ENCODE assay signal across 17 mouse cellular contexts in the genomic region with DNA sequence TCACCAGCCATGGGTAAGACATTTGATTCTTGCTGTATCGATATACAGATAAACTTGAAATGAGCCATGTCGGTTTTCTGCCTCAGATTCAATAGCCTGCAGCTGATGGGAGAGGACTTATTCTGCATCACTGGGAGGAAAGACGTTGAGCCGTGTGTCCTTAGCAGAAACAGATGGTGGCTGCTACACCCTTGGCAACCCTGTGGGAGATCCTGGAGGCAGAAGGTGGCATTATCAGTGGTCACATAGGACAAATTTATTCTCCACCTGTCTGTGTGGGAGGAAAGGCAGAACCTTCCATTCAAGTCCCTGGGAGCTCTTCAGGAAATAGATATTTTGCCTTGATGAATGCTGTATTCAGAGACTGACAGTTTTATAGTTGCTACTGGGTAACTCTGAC. TPM values are rescaled to one million over a fixed set of nuclear protein-coding genes. Genes with fewer than 3 reads are reported as not detected.
"Had no signal": no experiment of that assay in that cellular context is flagged by ENCODE, and none has a peak within 500 bp of the region (broad histone marks: within the 10 kb centered on the region; RNA-seq: fewer than 3 reads in every experiment).

No protein-coding gene starts in this region.

- H3K27ac ChIP-seq: limb, embryonic 15.5 days; liver, embryonic 12.5 days; macrophage; neural tube, embryonic 13.5 days; stomach, postnatal 0 days had no signal

- DNase-seq: kidney, postnatal 36 days; layer of hippocampus, adult 9-11 months; layer of hippocampus, postnatal 36 days; lung, embryonic 14.5 days; lung, postnatal 10 days; right cerebral cortex, postnatal 25 days; thymus, postnatal 4 days had no signal

- H3K36me3 ChIP-seq: limb, embryonic 15.5 days; liver, embryonic 12.5 days; neural tube, embryonic 13.5 days had no signal

- H3K4me3 ChIP-seq: limb, embryonic 15.5 days; liver, embryonic 12.5 days; megakaryocyte, embryonic 14.5 days; neural tube, embryonic 13.5 days had no signal

- H3K27me3 ChIP-seq: limb, embryonic 15.5 days; liver, embryonic 12.5 days had no signal

- H3K4me1 ChIP-seq: limb, embryonic 15.5 days; liver, embryonic 12.5 days; megakaryocyte, embryonic 14.5 days; neural tube, embryonic 13.5 days had no signal

RNA-seq across cellular contexts. Expression of a gene that starts 47.9 kb away (rescaled TPM):
- polyA plus RNA-seq: limb, embryonic 11.5 days; liver, embryonic 12.5 days; liver, embryonic 16.5 days; macrophage; midbrain, embryonic 11.5 days; small intestine, adult 2 months had no signal
